14 mouse cellular contexts compared by ENCODE assay signal in the genomic region with DNA sequence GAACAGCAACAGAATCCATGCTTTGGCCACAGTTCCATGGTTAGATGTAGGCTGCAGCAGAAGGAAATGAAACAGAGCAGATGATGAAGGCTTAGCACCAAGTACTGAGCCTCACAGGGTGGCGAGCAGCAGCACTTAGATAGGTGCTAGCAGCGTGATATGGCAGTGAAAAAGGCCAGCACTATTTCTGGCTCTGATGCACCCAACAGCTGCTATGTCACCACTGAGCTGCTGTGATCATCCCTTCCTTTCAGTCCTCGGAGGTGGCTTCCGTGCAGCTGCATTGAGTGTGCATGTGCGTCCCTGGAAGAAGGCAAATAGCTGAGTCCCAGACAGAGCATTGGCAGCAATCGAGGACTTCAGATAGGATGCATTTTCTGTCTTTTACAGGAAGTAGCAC.
DNase-seq lines count a peak whose midpoint lies in the region; ATAC-seq lines count a peak whose summit lies in the region.
"Had no signal": no experiment of that assay in that cellular context is flagged by ENCODE, and none has a peak within 500 bp of the region (broad histone marks: within the 10 kb centered on the region; RNA-seq: fewer than 3 reads in every experiment).

No protein-coding gene starts in this region.

- peak; percentile 87 for DNase-seq in brain, adult 2 months (ENCODE audit: low read depth, low spot score)
- peak; percentile 7 to 28 for DNase-seq in frontal cortex, postnatal 25 days (ENCODE audit: low spot score in 2 of 2)
- DNase-seq in left cerebral cortex, adult 9 months (ENCODE audit: low spot score in 2 of 2) = peak; percentile 47 to 49
- no peak for DNase-seq in c-Kit-positive CD71-positive TER-119-positive erythroid progenitor cells, embryonic 14.5 days (ENCODE audit: low spot score)
- DNase-seq in spleen, postnatal 36 days (ENCODE audit: low spot score in 2 of 2) = no peak
- no peak for DNase-seq in hindbrain, embryonic 11.5 days (ENCODE audit: low spot score)
- DNase-seq in urinary bladder, postnatal 10 days (ENCODE audit: low spot score) = no peak
- DNase-seq: adrenal gland, adult 2 months; cerebellum, adult 9-10 months; kidney, postnatal 25 days; thymus, adult 2 months had no signal

- 26% methylated on average over 6 of the region's 6 CpGs for WGBS in heart, embryonic 14.5 days
- WGBS in hindbrain, embryonic 11.5 days = 89% methylated on average over 6 of the region's 6 CpGs

- H3K4me2 ChIP-seq in heart, embryonic 14.5 days (ENCODE audit: low read length) = peak overlapping the region; percentile 9
- H3K4me2 ChIP-seq in hindbrain, embryonic 11.5 days (replicated peaks; ENCODE audit: low read depth, low read length) = no peak overlapping the region
- H3K4me2 ChIP-seq: hindbrain, embryonic 14.5 days; midbrain, embryonic 15.5 days had no signal

- H3K9me3 ChIP-seq in heart, embryonic 14.5 days (ENCODE audit: control insufficient read depth, low read length) = 0 out of 2 replicates have a peak, but pooled peaks cover 4% of the 10 kb centered on the region
- no peaks in the 10 kb centered on the region for H3K9me3 ChIP-seq in hindbrain, embryonic 11.5 days (ENCODE audit: control insufficient read depth, low read length)
- H3K9me3 ChIP-seq: midbrain, embryonic 15.5 days had no signal

- H3K4me3 ChIP-seq in heart, embryonic 14.5 days (ENCODE audit: control insufficient read depth in 1 of 2, insufficient read depth in 1 of 2, low read depth in 1 of 2, low read length in 2 of 2) = no peak overlapping the region
- H3K4me3 ChIP-seq in hindbrain, embryonic 11.5 days (ENCODE audit: low read depth, low read length) = no peak overlapping the region
- H3K4me3 ChIP-seq: midbrain, embryonic 15.5 days had no signal

- no peaks in the 10 kb centered on the region for H3K36me3 ChIP-seq in heart, embryonic 14.5 days (ENCODE audit: control insufficient read depth, insufficient read depth, low read length)
- H3K36me3 ChIP-seq in hindbrain, embryonic 11.5 days (ENCODE audit: control insufficient read depth, insufficient read depth, low read length) = no peaks in the 10 kb centered on the region
- H3K36me3 ChIP-seq: midbrain, embryonic 15.5 days had no signal

- H3K27me3 ChIP-seq in heart, embryonic 14.5 days (ENCODE audit: control insufficient read depth, insufficient read depth, low read length) = no peaks in the 10 kb centered on the region
- H3K27me3 ChIP-seq in hindbrain, embryonic 11.5 days (ENCODE audit: control insufficient read depth, insufficient read depth, low read length) = no peaks in the 10 kb centered on the region
- H3K27me3 ChIP-seq: midbrain, embryonic 15.5 days had no signal

- H3K9ac ChIP-seq in heart, embryonic 14.5 days (ENCODE audit: low read length) = no peak overlapping the region
- H3K9ac ChIP-seq in hindbrain, embryonic 11.5 days (ENCODE audit: low read depth, low read length) = no peak overlapping the region
- H3K9ac ChIP-seq: hindbrain, embryonic 14.5 days; midbrain, embryonic 15.5 days had no signal

- H3K4me1 ChIP-seq in heart, embryonic 14.5 days (ENCODE audit: control insufficient read depth in 2 of 2, insufficient read depth in 2 of 2, low read length in 2 of 2) = peaks cover 0 to 7% of the 10 kb centered on the region in 2 experiments; a peak in 1 of 4 replicates
- H3K4me1 ChIP-seq in hindbrain, embryonic 11.5 days (replicated peaks; ENCODE audit: control insufficient read depth, insufficient read depth, low read length) = no peaks in the 10 kb centered on the region
- H3K4me1 ChIP-seq: midbrain, embryonic 15.5 days had no signal

- no peak overlapping the region for H3K27ac ChIP-seq in heart, embryonic 14.5 days (replicated peaks in 1 of 2; ENCODE audit: control insufficient read depth in 1 of 2, insufficient read depth in 1 of 2, low read depth in 2 of 2, low read length in 2 of 2)
- H3K27ac ChIP-seq in hindbrain, embryonic 11.5 days (ENCODE audit: low read depth, low read length) = no peak overlapping the region
- H3K27ac ChIP-seq: hindbrain, embryonic 14.5 days; midbrain, embryonic 15.5 days had no signal

- ATAC-seq in heart, embryonic 14.5 days (ENCODE audit: insufficient number of reproducible peaks, insufficient read depth, low FRiP score, low read depth) = no peak
- no peak for ATAC-seq in hindbrain, embryonic 11.5 days (ENCODE audit: low FRiP score)
- ATAC-seq: midbrain, embryonic 15.5 days had no signal

Comparison
In these comparisons a context has a peak if more than half of its experiments do, and no peak if none do; other contexts are left out.
1. DNase-seq: peak in brain, adult 2 months (single experiment), frontal cortex, postnatal 25 days (2 of 2) and left cerebral cortex, adult 9 months (2 of 2); none in c-Kit-positive CD71-positive TER-119-positive erythroid progenitor cells, embryonic 14.5 days (single experiment), spleen, postnatal 36 days (0 of 2), hindbrain, embryonic 11.5 days (single experiment) and urinary bladder, postnatal 10 days (single experiment).